Comparison of ENCODE assay signal across 19 mouse cellular contexts in the genomic region with DNA sequence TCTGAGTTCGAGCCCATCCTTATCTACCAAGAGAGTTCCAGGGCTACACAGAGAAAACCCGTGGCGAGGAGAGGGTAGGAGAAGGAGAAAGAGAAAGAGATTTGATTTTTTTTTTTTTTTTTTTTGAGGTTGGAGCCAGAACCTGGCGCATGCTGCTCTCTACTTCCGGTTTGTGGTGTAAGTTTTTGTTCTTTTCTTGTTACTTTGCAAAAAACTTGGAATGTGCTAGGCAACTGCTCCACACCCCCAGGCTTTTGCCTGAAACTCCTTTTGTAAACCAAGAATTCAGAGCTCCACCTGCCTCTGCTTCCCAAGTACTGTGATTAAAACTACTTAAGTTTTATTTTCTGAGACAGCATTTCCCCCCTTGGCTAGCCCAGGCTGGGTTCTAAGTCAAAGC. TPM values are rescaled to one million over a fixed set of nuclear protein-coding genes. Genes with fewer than 3 reads are reported as not detected.
"Had no signal": no experiment of that assay in that cellular context is flagged by ENCODE, and none has a peak within 500 bp of the region (broad histone marks: within the 10 kb centered on the region; RNA-seq: fewer than 3 reads in every experiment).

No protein-coding gene starts in this region.

- H3K4me3 ChIP-seq: limb, embryonic 12.5 days; midbrain, embryonic 15.5 days had no signal

- ATAC-seq: midbrain, embryonic 15.5 days had no signal

- H3K36me3 ChIP-seq: limb, embryonic 12.5 days; lung, embryonic 15.5 days; midbrain, embryonic 15.5 days; neural tube, embryonic 13.5 days had no signal

- DNase-seq: kidney, postnatal 4 days; lung, postnatal 14 days; retina, postnatal 1 day; right cerebral cortex, postnatal 4 days; spleen, adult 18-20 months; thymus, adult 18-20 months; thymus, postnatal 14 days had no signal

- H3K27me3 ChIP-seq: limb, embryonic 12.5 days; lung, embryonic 15.5 days; megakaryocyte, embryonic 14.5 days; midbrain, embryonic 15.5 days; neural tube, embryonic 13.5 days had no signal

- H3K27ac ChIP-seq: kidney, postnatal 0 days; layer of hippocampus, adult 2 months; limb, embryonic 12.5 days; lung, embryonic 15.5 days; macrophage; midbrain, embryonic 15.5 days; neural tube, embryonic 13.5 days had no signal

- H3K9ac ChIP-seq: limb, embryonic 12.5 days; lung, embryonic 15.5 days; midbrain, embryonic 15.5 days; neural tube, embryonic 13.5 days had no signal

- H3K9me3 ChIP-seq: limb, embryonic 12.5 days; lung, embryonic 15.5 days; megakaryocyte, embryonic 14.5 days; midbrain, embryonic 15.5 days; neural tube, embryonic 13.5 days had no signal

RNA-seq across cellular contexts. Expression of a gene that starts 8.7 kb away (rescaled TPM):
- polyA plus RNA-seq: kidney, postnatal 0 days; limb, embryonic 12.5 days; liver, adult 2 months; liver, embryonic 16.5 days; macrophage; midbrain, embryonic 11.5 days; midbrain, embryonic 15.5 days; stomach, embryonic 14.5 days had no signal
